Comparison of ENCODE assay signal across 8 mouse cellular contexts in the genomic region with DNA sequence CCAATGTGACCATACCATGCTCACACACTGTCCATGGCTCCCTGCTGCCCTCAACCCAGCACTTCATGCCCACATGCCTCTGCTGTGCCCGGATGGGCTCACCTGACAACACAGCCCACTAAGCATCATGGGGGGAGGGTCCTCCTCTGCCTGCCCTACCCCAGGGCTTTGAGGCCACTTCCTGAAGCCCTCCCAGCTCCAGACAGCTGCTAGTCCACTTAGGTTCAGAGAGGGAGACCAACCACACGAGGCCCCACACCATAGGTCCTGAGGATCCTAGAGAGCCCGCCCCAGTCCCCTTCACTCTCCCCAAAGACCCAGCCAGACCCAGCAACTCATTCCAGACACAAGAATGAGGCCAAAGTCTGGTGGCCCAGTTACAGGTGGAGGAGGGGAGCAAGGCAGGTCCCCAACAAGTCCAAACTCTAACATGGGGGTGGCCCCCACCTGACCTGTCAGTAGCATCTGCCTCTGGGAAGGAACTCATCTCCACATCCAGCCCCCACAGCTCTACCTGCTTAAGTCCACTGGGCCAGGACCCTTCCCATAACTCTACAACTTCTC. TPM values are rescaled to one million over a fixed set of nuclear protein-coding genes. Genes with fewer than 3 reads are reported as not detected.
DNase-seq lines count a peak whose midpoint lies in the region; ATAC-seq and TF ChIP-seq lines count a peak whose summit lies in the region.

No protein-coding gene starts in this region.

- ATAC-seq in hindbrain, embryonic 14.5 days (ENCODE audit: low FRiP score), result no peak
- no peak for ATAC-seq in liver, embryonic 12.5 days

- TF ChIP-seq RAD21 in CH12.LX (IDR thresholded peaks at IDR 0.05; ENCODE audit: low read depth, low read length), result no peak

- peaks cover 17 to 40% of the 10 kb centered on the region in 2 experiments for H3K36me3 ChIP-seq in CH12.LX (replicated peaks in 1 of 2; ENCODE audit: control insufficient read depth in 1 of 2, insufficient read depth in 1 of 2, low read length in 1 of 2)
- H3K36me3 ChIP-seq in hindbrain, embryonic 14.5 days (replicated peaks; ENCODE audit: control insufficient read depth, insufficient read depth), result peaks cover 4% of the 10 kb centered on the region
- H3K36me3 ChIP-seq in liver, embryonic 12.5 days, result peaks cover 25% of the 10 kb centered on the region
- no peaks in the 10 kb centered on the region for H3K36me3 ChIP-seq in thymus, adult 2 months (ENCODE audit: control insufficient read depth, insufficient read depth, low read length)

- H3K27me3 ChIP-seq in cerebellum, adult 2 months (ENCODE audit: control insufficient read depth, insufficient read depth, low read length), result no peaks in the 10 kb centered on the region
- H3K27me3 ChIP-seq in CH12.LX (replicated peaks), result no peaks in the 10 kb centered on the region
- no peaks in the 10 kb centered on the region for H3K27me3 ChIP-seq in hindbrain, embryonic 14.5 days (ENCODE audit: control insufficient read depth, insufficient read depth, low read length)
- peaks cover 77% of the 10 kb centered on the region for H3K27me3 ChIP-seq in liver, embryonic 12.5 days (replicated peaks)
- peaks cover 16% of the 10 kb centered on the region; the same call in 1 of the 2 replicates for H3K27me3 ChIP-seq in thymus, adult 2 months (ENCODE audit: control insufficient read depth, insufficient read depth, low read length)

- WGBS in cerebellum, adult 2 months, result 70% methylated on average over 3 of the region's 3 CpGs
- 37% methylated on average over 3 of the region's 3 CpGs for WGBS in hindbrain, embryonic 14.5 days
- WGBS in liver, embryonic 12.5 days (ENCODE audit: insufficient replicate concordance), result 49% methylated on average over 3 of the region's 3 CpGs
- 80% methylated on average over 3 of the region's 3 CpGs for WGBS in thymus, adult 2 months

- no peak overlapping the region for H3K27ac ChIP-seq in cerebellum, adult 2 months (ENCODE audit: insufficient read depth, low read length)
- H3K27ac ChIP-seq in CH12.LX (ENCODE audit: insufficient read depth, low read depth), result no peak overlapping the region
- H3K27ac ChIP-seq in hindbrain, embryonic 14.5 days, result no peak overlapping the region
- 0 out of 2 replicates have a peak overlapping the region, but pooled peaks have one; percentile 18 for H3K27ac ChIP-seq in liver, embryonic 12.5 days
- H3K27ac ChIP-seq in thymus, adult 2 months (ENCODE audit: control insufficient read depth, insufficient read depth, low read length), result no peak overlapping the region

- no peak for DNase-seq in cerebellum, adult 2 months
- no peak for DNase-seq in cerebellum, adult 11 months
- no peak for DNase-seq in CH12.LX (ENCODE audit: extremely low read depth)
- no peak for DNase-seq in hindbrain, embryonic 14.5 days (ENCODE audit: low spot score)
- no peak for DNase-seq in right cerebral cortex, postnatal 36 days (ENCODE audit: low spot score in 2 of 2)
- DNase-seq in left cerebral cortex, postnatal 25 days (ENCODE audit: low spot score in 2 of 2), result no peak
- no peak for DNase-seq in thymus, adult 2 months

- H3K4me3 ChIP-seq in cerebellum, adult 2 months (replicated peaks; ENCODE audit: insufficient read depth, low read depth, low read length), result peak overlapping the region; percentile 51
- peak overlapping the region in 1 of 3 experiments; percentile 3 for H3K4me3 ChIP-seq in CH12.LX (replicated peaks in 1 of 3; ENCODE audit: low read depth in 2 of 3, low read length in 2 of 3, poor library complexity in 1 of 3)
- peak overlapping the region; percentile 78 for H3K4me3 ChIP-seq in hindbrain, embryonic 14.5 days (replicated peaks; ENCODE audit: low read length)
- peak overlapping the region; percentile 66 for H3K4me3 ChIP-seq in liver, embryonic 12.5 days
- H3K4me3 ChIP-seq in thymus, adult 2 months (ENCODE audit: control insufficient read depth, insufficient read depth, low read length), result no peak overlapping the region

- intact Hi-C loops in left cerebral cortex, postnatal 25 days (cut with DNase I), result loop anchor here (5.0 kb wide), 1 partner anchor 83 kb away; a partner anchor contains a TSS

- dilution Hi-C loops in CH12.LX (cut with MboI; ENCODE audit: extremely low pct_ligation_motif_present, extremely low pct_unique_long_range_greater_than_20kb, low sequenced_read_pairs), result no loop called here

- no peak for TF ChIP-seq CTCF in cerebellum, adult 2 months (IDR thresholded peaks at IDR 0.05; ENCODE audit: borderline replicate concordance, insufficient read depth, low read depth, low read length)
- TF ChIP-seq CTCF in CH12.LX (conservative IDR thresholded peaks at IDR 0.05 in 1 of 2, IDR thresholded peaks at IDR 0.05 in 1 of 2; ENCODE audit: low read depth in 2 of 2, low read length in 2 of 2), result no peak
- TF ChIP-seq CTCF in thymus, adult 2 months (IDR thresholded peaks at IDR 0.05; ENCODE audit: borderline replicate concordance, control insufficient read depth, extremely low read depth, insufficient read depth, low read length, poor library complexity), result no peak

- H3K9ac ChIP-seq in CH12.LX (ENCODE audit: insufficient read depth, low read depth), result no peak overlapping the region
- peak overlapping the region; percentile 83 for H3K9ac ChIP-seq in hindbrain, embryonic 14.5 days
- peak overlapping the region; percentile 74; the same call in 1 of the 2 replicates for H3K9ac ChIP-seq in liver, embryonic 12.5 days

- in situ Hi-C loops in CH12.LX (cut with MboI; ENCODE audit: low pct_ligation_motif_present, low pct_unique_long_range_greater_than_20kb, low sequenced_read_pairs), result no loop called here

- peaks cover 20% of the 10 kb centered on the region for H3K4me1 ChIP-seq in cerebellum, adult 2 months (ENCODE audit: control insufficient read depth, insufficient read depth, low read length)
- H3K4me1 ChIP-seq in CH12.LX (ENCODE audit: control insufficient read depth in 1 of 2, insufficient read depth in 2 of 2), result peaks cover 15 to 52% of the 10 kb centered on the region in 2 experiments
- peaks cover 46% of the 10 kb centered on the region for H3K4me1 ChIP-seq in hindbrain, embryonic 14.5 days (replicated peaks; ENCODE audit: control insufficient read depth, insufficient read depth, low read length)
- peaks cover 79% of the 10 kb centered on the region for H3K4me1 ChIP-seq in liver, embryonic 12.5 days
- peaks cover 29% of the 10 kb centered on the region for H3K4me1 ChIP-seq in thymus, adult 2 months (replicated peaks; ENCODE audit: control insufficient read depth, insufficient read depth, low read length)

- peak overlapping the region; percentile 54; the same call in 1 of the 2 replicates for H3K4me2 ChIP-seq in CH12.LX (ENCODE audit: insufficient read depth, low read depth, poor library complexity, severe bottlenecking)
- peak overlapping the region; percentile 100 for H3K4me2 ChIP-seq in hindbrain, embryonic 14.5 days (replicated peaks)
- peak overlapping the region; percentile 95 for H3K4me2 ChIP-seq in liver, embryonic 12.5 days

- H3K9me3 ChIP-seq in CH12.LX (replicated peaks; ENCODE audit: low read length), result peaks cover 9% of the 10 kb centered on the region
- no peaks in the 10 kb centered on the region for H3K9me3 ChIP-seq in hindbrain, embryonic 14.5 days (ENCODE audit: control insufficient read depth, low read length)
- H3K9me3 ChIP-seq in liver, embryonic 12.5 days (replicated peaks), result no peaks in the 10 kb centered on the region

- no peaks in the 10 kb centered on the region for H3K79me2 ChIP-seq in CH12.LX (replicated peaks; ENCODE audit: control insufficient read depth, extremely low read depth, insufficient read depth, poor library complexity, severe bottlenecking)

- TF ChIP-seq EP300 in CH12.LX (IDR thresholded peaks at IDR 0.05; ENCODE audit: low read length), result no peak

- TF ChIP-seq POLR2A in cerebellum, adult 2 months (IDR thresholded peaks at IDR 0.05; ENCODE audit: borderline replicate concordance, insufficient read depth, low read length), result no peak
- TF ChIP-seq POLR2A in CH12.LX (IDR thresholded peaks at IDR 0.05; ENCODE audit: low read depth, low read length), result no peak
- TF ChIP-seq POLR2A in thymus, adult 2 months (IDR thresholded peaks at IDR 0.05; ENCODE audit: control insufficient read depth, extremely low read depth, insufficient read depth, low read length, poor library complexity), result no peak

RNA-seq across cellular contexts. Expression of a gene that starts 2.2 kb away (rescaled TPM):
- polyA plus RNA-seq in cerebellum, adult 2 months (2012; rRNA removed), result 53.0 and 59.8 TPM in 2 replicates
- total RNA-seq in CH12.LX (2012; rRNA removed), result 25.2 and 25.3 TPM in 2 replicates
- 11.8 and 13.1 TPM in 2 replicates for total RNA-seq in CH12.LX (2014; rRNA removed)
- polyA plus RNA-seq in CH12.LX (2012; ENCODE audit: insufficient read length, low read depth), result 14.2 and 15.6 TPM in 2 replicates
- polyA plus RNA-seq in hindbrain, embryonic 14.5 days (2014; fragmentation: Nextera tagmentation; extraction: Ambion mirVana), result 35.9 and 37.5 TPM in 2 replicates
- polyA plus RNA-seq in liver, embryonic 12.5 days (2016; fragmentation: Nextera tagmentation; extraction: Ambion mirVana), result 35.3 and 38.8 TPM in 2 replicates
- 10 to 100 TPM; 37.6 to 43.0 TPM for total RNA-seq in left cerebral cortex, postnatal 25 days (2021)
- polyA plus RNA-seq in thymus, adult 2 months (2012; rRNA removed), result 71.2 and 71.5 TPM in 2 replicates

RNA-seq across cellular contexts. Expression of a gene that starts 8.5 kb away (rescaled TPM):
- polyA plus RNA-seq in cerebellum, adult 2 months (2012; rRNA removed), result 7.3 and 8.0 TPM in 2 replicates
- total RNA-seq in CH12.LX (2012; rRNA removed) (7.1 and 8.9 TPM in 2 replicates), CH12.LX (2014; rRNA removed) (4.4 and 4.8 TPM in 2 replicates)
- polyA plus RNA-seq in CH12.LX (2012; ENCODE audit: insufficient read length, low read depth), result 4.5 and 7.4 TPM in 2 replicates
- polyA plus RNA-seq in hindbrain, embryonic 14.5 days (2014; fragmentation: Nextera tagmentation; extraction: Ambion mirVana), result 4.8 and 5.0 TPM in 2 replicates
- 6.8 and 6.9 TPM in 2 replicates for polyA plus RNA-seq in liver, embryonic 12.5 days (2016; fragmentation: Nextera tagmentation; extraction: Ambion mirVana)
- total RNA-seq in left cerebral cortex, postnatal 25 days (2021), result 10 to 100 TPM; 14.8 to 18.6 TPM
- 34.9 and 36.1 TPM in 2 replicates for polyA plus RNA-seq in thymus, adult 2 months (2012; rRNA removed)

RNA-seq across cellular contexts. Expression of a gene that starts 12.9 kb away (rescaled TPM):
- polyA plus RNA-seq in cerebellum, adult 2 months (2012; rRNA removed), result 199 and 204 TPM in 2 replicates
- total RNA-seq in CH12.LX (2012; rRNA removed), result 118 and 130 TPM in 2 replicates
- 69.6 and 78.4 TPM in 2 replicates for total RNA-seq in CH12.LX (2014; rRNA removed)
- 98.7 and 111 TPM in 2 replicates for polyA plus RNA-seq in CH12.LX (2012; ENCODE audit: insufficient read length, low read depth)
- 112 and 126 TPM in 2 replicates for polyA plus RNA-seq in hindbrain, embryonic 14.5 days (2014; fragmentation: Nextera tagmentation; extraction: Ambion mirVana)
- polyA plus RNA-seq in liver, embryonic 12.5 days (2016; fragmentation: Nextera tagmentation; extraction: Ambion mirVana), result 60.2 and 61.1 TPM in 2 replicates
- total RNA-seq in left cerebral cortex, postnatal 25 days (2021), result 100 to 1,000 TPM in 1 of 2 experiments, 10 to 100 TPM in 1; 95.9 to 102 TPM
- 133 and 156 TPM in 2 replicates for polyA plus RNA-seq in thymus, adult 2 months (2012; rRNA removed)

RNA-seq across cellular contexts. Expression of a gene that starts 16.0 kb away (rescaled TPM):
- 9.5 and 9.7 TPM in 2 replicates for polyA plus RNA-seq in cerebellum, adult 2 months (2012; rRNA removed)
- total RNA-seq in CH12.LX (2012; rRNA removed), result not detected in 2 replicates
- total RNA-seq in CH12.LX (2014; rRNA removed), result not detected in 2 replicates
- not detected in 2 replicates for polyA plus RNA-seq in CH12.LX (2012; ENCODE audit: insufficient read length, low read depth)
- polyA plus RNA-seq in hindbrain, embryonic 14.5 days (2014; fragmentation: Nextera tagmentation; extraction: Ambion mirVana), result 4.7 and 6.0 TPM in 2 replicates
- 3.6 and 4.0 TPM in 2 replicates for polyA plus RNA-seq in liver, embryonic 12.5 days (2016; fragmentation: Nextera tagmentation; extraction: Ambion mirVana)
- 1 to 10 TPM; 4.9 to 5.0 TPM for total RNA-seq in left cerebral cortex, postnatal 25 days (2021)
- 9.9 and 13.6 TPM in 2 replicates for polyA plus RNA-seq in thymus, adult 2 months (2012; rRNA removed)

RNA-seq across cellular contexts. Expression of a gene that starts 17.1 kb away (rescaled TPM):
- 163 and 179 TPM in 2 replicates for polyA plus RNA-seq in cerebellum, adult 2 months (2012; rRNA removed)
- total RNA-seq in CH12.LX (2012; rRNA removed), result 66.0 and 67.3 TPM in 2 replicates
- total RNA-seq in CH12.LX (2014; rRNA removed), result 47.6 and 56.7 TPM in 2 replicates
- polyA plus RNA-seq in CH12.LX (2012; ENCODE audit: insufficient read length, low read depth), result 132 and 137 TPM in 2 replicates
- 88.2 and 89.7 TPM in 2 replicates for polyA plus RNA-seq in hindbrain, embryonic 14.5 days (2014; fragmentation: Nextera tagmentation; extraction: Ambion mirVana)
- 79.0 and 82.6 TPM in 2 replicates for polyA plus RNA-seq in liver, embryonic 12.5 days (2016; fragmentation: Nextera tagmentation; extraction: Ambion mirVana)
- total RNA-seq in left cerebral cortex, postnatal 25 days (2021), result 100 to 1,000 TPM; 111 to 117 TPM
- 219 and 225 TPM in 2 replicates for polyA plus RNA-seq in thymus, adult 2 months (2012; rRNA removed)
